Mouse (Mus musculus) heart, postnatal 0 days (tissue): Measurements from ENCODE around the gene Spata21. TPM values are rescaled to one million over a fixed set of nuclear protein-coding genes. Genes with fewer than 3 reads are reported as not detected.

Experiments used
- ATAC-seq: fragments of 200-750 bp; cut with Nextera tagmentation; 2 replicates; pipeline ENCODE4 v1.8.0; 2017; ENCODE audit warnings: low read depth, moderate number of reproducible peaks, moderate library complexity; ENCODE audit not compliant: insufficient read depth
- DNase-seq: peaks from one replicate; pipeline ENCODE4 v3.0.0-alpha.2; 2016; ENCODE audit warnings: low spot score
- H3K27ac ChIP-seq: fragments of 300-500 bp; sonication (generic); 2 replicates; pipeline ENCODE4 v1.5.1; 2014; ENCODE audit warnings: low read depth, mild to moderate bottlenecking
- H3K27me3 ChIP-seq: fragments of 300-500 bp; sonication (generic); 2 replicates; pipeline ENCODE4 v1.6.1; 2014; ENCODE audit warnings: low read length, mixed read lengths; ENCODE audit not compliant: control insufficient read depth, insufficient read depth
- H3K36me3 ChIP-seq: fragments of 300-500 bp; sonication (generic); replicated peaks from 2 replicates; pipeline ENCODE4 v1.6.1; 2014; ENCODE audit warnings: low read length, mixed read lengths; ENCODE audit not compliant: control insufficient read depth, insufficient read depth
- H3K4me1 ChIP-seq: fragments of 300-500 bp; sonication (generic); 2 replicates; pipeline ENCODE4 v1.6.1; 2014; ENCODE audit warnings: antibody characterized with exemption; ENCODE audit not compliant: control insufficient read depth, insufficient read depth
- H3K4me2 ChIP-seq: fragments of 300-500 bp; sonication (generic); 2 replicates; pipeline ENCODE4 v1.6.1; 2014; ENCODE audit warnings: low read depth, mild to moderate bottlenecking, low read length, moderate library complexity
- H3K4me3 ChIP-seq: fragments of 300-500 bp; sonication (generic); 2 replicates; pipeline ENCODE4 v1.5.1; 2014; ENCODE audit warnings: low read depth, low read length
- H3K9ac ChIP-seq: fragments of 300-500 bp; sonication (generic); replicated peaks from 2 replicates; pipeline ENCODE4 v1.6.1; 2014; ENCODE audit warnings: low read depth, low read length, mixed read lengths
- H3K9me3 ChIP-seq: fragments of 300-500 bp; sonication (generic); replicated peaks from 2 replicates; pipeline ENCODE4 v1.6.1; 2016; ENCODE audit warnings: low read length; ENCODE audit not compliant: control insufficient read depth
- CTCF ChIP-seq: IDR thresholded peaks from 2 replicates; pipeline ENCODE4 v1.5.1; 2016; ENCODE audit warnings: antibody characterized with exemption, control low read depth, low read depth
- EP300 ChIP-seq: IDR thresholded peaks from 2 replicates; pipeline ENCODE4 v1.6.1; 2016; ENCODE audit warnings: antibody characterized with exemption, low read depth
- WGBS: fragments of 180-500 bp; shearing (Covaris S2); extraction: QIAGEN DNeasy Blood & Tissue Kit; methylation state at CpG from one replicate; pipeline ENCODE4 v1.1.7; 2014; 5-methylcytosine and 5-hydroxymethylcytosine counted together
- polyA plus RNA-seq: library from polyadenylated mRNA; unstranded; fragments of >200 nt; fragmentation: Nextera tagmentation; extraction: Ambion mirVana; gene quantifications from 2 replicates; pipeline ENCODE4 v1.2.1, GENCODE M21; 2015
- total RNA-seq: library from RNA; depleted of rRNA; stranded (reverse); fragments of >200 nt; gene quantifications from 2 replicates; pipeline ENCODE4 v1.2.3, GENCODE M21; 2014; ENCODE audit warnings: low replicate concordance

Gene Spata21
- total and polyA plus RNA-seq, 2 experiments from 2014 or later = not detected

GRCm38 (mm10) chr4:141068655-141069054, 19.5 kb upstream of the Spata21 start:
- Histone ChIP-seq H3K36me3 (peaks cover 69% of the 10 kb centered on the region), H3K9me3 (no peaks in the 10 kb centered on the region), H3K4me2 (no peak overlapping the region), H3K27me3 (no peaks in the 10 kb centered on the region), H3K27ac (no peak overlapping the region), H3K4me3 (no peak overlapping the region), H3K9ac (no peak overlapping the region), H3K4me1 (peaks cover 28% of the 10 kb centered on the region)
- 47% methylated on average over 8 of the region's 8 CpGs for WGBS
- DNase-seq = no peak
- no peak for ATAC-seq
- TF ChIP-seq CTCF (no peak), EP300 (no peak)

- H3K36me3 ChIP-seq = peaks cover 69% of the 10 kb centered on the region
- H3K4me1 ChIP-seq = peaks cover 34% of the 10 kb centered on the region
- peak; percentile 66 for DNase-seq
- TF ChIP-seq CTCF (peak; percentile 81), EP300 (no peak)
- WGBS = 58% methylated on average over 4 of the region's 4 CpGs
- ATAC-seq = no peak; the same call in 1 of the 2 replicates
- no peak overlapping the region for H3K4me2 ChIP-seq
- H3K27ac ChIP-seq = no peak overlapping the region
- no peaks in the 10 kb centered on the region for H3K27me3 ChIP-seq
- no peak overlapping the region for H3K9ac ChIP-seq
- no peak overlapping the region for H3K4me3 ChIP-seq
- H3K9me3 ChIP-seq = no peaks in the 10 kb centered on the region
Observed at GRCm38 (mm10) chr4:141069731-141070130, 18.4 kb upstream of the Spata21 start.

GRCm38 (mm10) chr4:141072502-141072901, 15.6 kb upstream of the Spata21 start:
- Histone ChIP-seq H3K4me2 (no peak overlapping the region), H3K9me3 (no peaks in the 10 kb centered on the region), H3K27me3 (no peaks in the 10 kb centered on the region), H3K4me3 (no peak overlapping the region), H3K9ac (no peak overlapping the region), H3K27ac (no peak overlapping the region), H3K4me1 (peaks cover 40% of the 10 kb centered on the region), H3K36me3 (peaks cover 49% of the 10 kb centered on the region)
- no peak for TF ChIP-seq EP300
- TF ChIP-seq CTCF = no peak
- ATAC-seq (no peak), DNase-seq (no peak)
- WGBS = 85% methylated on average over 11 of the region's 11 CpGs

- Histone ChIP-seq H3K4me1 (peaks cover 30% of the 10 kb centered on the region), H3K36me3 (peaks cover 38% of the 10 kb centered on the region), H3K27ac (peak overlapping the region; percentile 73), H3K4me2 (0 out of 2 replicates have a peak overlapping the region, but pooled peaks have one; percentile 26), H3K9ac (no peak overlapping the region), H3K9me3 (no peaks in the 10 kb centered on the region), H3K27me3 (no peaks in the 10 kb centered on the region), H3K4me3 (no peak overlapping the region)
- WGBS = 25% methylated on average over 9 of the region's 9 CpGs
- DNase-seq = peak; percentile 58
- TF ChIP-seq CTCF (no peak), EP300 (no peak)
- ATAC-seq = 0 out of 2 replicates have a peak, but pooled peaks have one; percentile 13
Observed at GRCm38 (mm10) chr4:141073661-141074060, 14.5 kb upstream of the Spata21 start.

GRCm38 (mm10) chr4:141074109-141074508, 14.0 kb upstream of the Spata21 start:
- Histone ChIP-seq H3K9me3 (no peaks in the 10 kb centered on the region), H3K4me3 (no peak overlapping the region), H3K4me2 (no peak overlapping the region), H3K4me1 (peaks cover 26% of the 10 kb centered on the region), H3K9ac (no peak overlapping the region), H3K27me3 (no peaks in the 10 kb centered on the region), H3K27ac (peak overlapping the region; percentile 73), H3K36me3 (peaks cover 34% of the 10 kb centered on the region)
- ATAC-seq = no peak
- TF ChIP-seq EP300 (no peak), CTCF (no peak)
- WGBS = 71% methylated on average over 4 of the region's 4 CpGs
- DNase-seq = no peak
